10 mouse cellular contexts compared by ENCODE assay signal in the genomic region with DNA sequence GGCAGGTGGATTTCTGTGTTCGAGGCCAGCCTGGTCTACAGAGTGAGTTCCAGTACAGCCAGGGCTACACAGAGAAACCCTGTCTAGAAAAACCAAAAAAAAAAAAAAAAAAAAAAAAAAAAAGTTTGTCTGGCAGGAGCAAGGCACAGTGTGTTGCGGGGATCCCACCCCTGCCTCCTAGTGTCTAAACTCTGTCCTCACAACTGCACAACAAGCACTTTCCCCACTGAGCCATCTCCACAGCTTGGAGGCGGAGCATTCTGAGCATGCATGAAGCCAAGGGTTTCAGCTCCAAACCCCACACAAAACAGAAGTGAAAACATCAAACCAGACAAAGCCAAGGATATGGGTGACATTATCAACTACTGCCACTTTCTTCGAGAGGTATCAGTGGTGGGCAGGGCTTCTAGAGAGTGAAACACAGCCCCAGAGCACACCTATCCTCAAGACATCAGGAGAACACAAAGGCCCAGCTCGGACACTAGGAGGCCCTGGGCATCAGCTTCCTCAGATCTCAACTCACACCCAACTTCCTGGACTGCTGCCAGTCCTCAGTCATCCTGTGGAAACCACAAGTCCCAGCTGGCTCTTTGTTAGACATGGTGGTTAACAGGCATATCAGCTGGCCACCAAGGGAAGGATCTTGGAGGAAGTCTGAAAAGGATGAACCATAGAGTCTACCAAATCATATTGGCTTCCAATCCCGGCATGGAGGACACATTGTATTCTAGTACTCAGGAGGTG. TPM values are rescaled to one million over a fixed set of nuclear protein-coding genes. Genes with fewer than 3 reads are reported as not detected.
DNase-seq lines count a peak whose midpoint lies in the region; ATAC-seq and TF ChIP-seq lines count a peak whose summit lies in the region.
"Had no signal": no experiment of that assay in that cellular context is flagged by ENCODE, and none has a peak within 500 bp of the region (broad histone marks: within the 10 kb centered on the region; RNA-seq: fewer than 3 reads in every experiment).

No protein-coding gene starts in this region.

- DNase-seq in gastrocnemius, postnatal 14 days, result peak; percentile 42
- no peak for DNase-seq in gastrocnemius, adult 8-10 months (ENCODE audit: low spot score in 2 of 2)
- peak; percentile 95 for DNase-seq in 416B (ENCODE audit: low read depth)
- DNase-seq in lung, adult 2 months, result peak; percentile 27
- no peak for DNase-seq in midbrain, embryonic 14.5 days
- DNase-seq in thymus, postnatal 14 days, result no peak

- WGBS in lung, adult 2 months, result 61% methylated on average over 6 of the region's 6 CpGs
- 83% methylated on average over 6 of the region's 6 CpGs for WGBS in midbrain, embryonic 14.5 days
- 93% methylated on average over 6 of the region's 6 CpGs for WGBS in forebrain, embryonic 13.5 days

- H3K4me3 ChIP-seq in brown adipose tissue, adult 24 weeks (ENCODE audit: insufficient read depth, low read depth, low read length), result no peak overlapping the region
- H3K4me3 ChIP-seq in lung, adult 2 months (replicated peaks; ENCODE audit: extremely low read depth, low read depth, low read length), result no peak overlapping the region
- no peak overlapping the region for H3K4me3 ChIP-seq in midbrain, embryonic 14.5 days (replicated peaks; ENCODE audit: low read depth, low read length)
- H3K4me3 ChIP-seq in forebrain, embryonic 13.5 days, result no peak overlapping the region
- H3K4me3 ChIP-seq: limb, embryonic 15.5 days had no signal

- H3K36me3 ChIP-seq in midbrain, embryonic 14.5 days (ENCODE audit: control insufficient read depth, insufficient read depth, low read length), result peaks cover 40% of the 10 kb centered on the region
- peaks cover 78% of the 10 kb centered on the region for H3K36me3 ChIP-seq in forebrain, embryonic 13.5 days (ENCODE audit: poor library complexity, severe bottlenecking)

- TF ChIP-seq POLR2A in lung, adult 2 months (IDR thresholded peaks at IDR 0.05; ENCODE audit: borderline replicate concordance, extremely low read depth, low read depth, low read length), result no peak

- no peak for ATAC-seq in midbrain, embryonic 14.5 days (ENCODE audit: low FRiP score, low TSS enrichment)
- ATAC-seq in forebrain, embryonic 13.5 days, result no peak
- ATAC-seq: Patski had no signal

- peak overlapping the region; percentile 49 for H3K27ac ChIP-seq in brown adipose tissue, adult 24 weeks (replicated peaks; ENCODE audit: low read depth, low read length)
- H3K27ac ChIP-seq in midbrain, embryonic 14.5 days (replicated peaks; ENCODE audit: low read depth, low read length), result no peak overlapping the region
- no peak overlapping the region for H3K27ac ChIP-seq in forebrain, embryonic 13.5 days
- H3K27ac ChIP-seq: limb, embryonic 15.5 days had no signal

- no peak overlapping the region for H3K4me2 ChIP-seq in midbrain, embryonic 14.5 days (ENCODE audit: low read length)
- no peak overlapping the region for H3K4me2 ChIP-seq in forebrain, embryonic 13.5 days
- H3K4me2 ChIP-seq: limb, embryonic 15.5 days had no signal

- no peaks in the 10 kb centered on the region for H3K9me3 ChIP-seq in midbrain, embryonic 14.5 days (ENCODE audit: control insufficient read depth, low read length)
- H3K9me3 ChIP-seq in forebrain, embryonic 13.5 days (replicated peaks), result no peaks in the 10 kb centered on the region
- H3K9me3 ChIP-seq: limb, embryonic 15.5 days had no signal

- no peaks in the 10 kb centered on the region for H3K4me1 ChIP-seq in brown adipose tissue, adult 24 weeks (ENCODE audit: control insufficient read depth, insufficient read depth, insufficient read length, low read length)
- no peaks in the 10 kb centered on the region for H3K4me1 ChIP-seq in lung, adult 2 months (ENCODE audit: control insufficient read depth, insufficient read depth, low read length)
- H3K4me1 ChIP-seq in midbrain, embryonic 14.5 days (ENCODE audit: control insufficient read depth, insufficient read depth, low read length), result no peaks in the 10 kb centered on the region
- H3K4me1 ChIP-seq in forebrain, embryonic 13.5 days, result peaks cover 4% of the 10 kb centered on the region

- no peaks in the 10 kb centered on the region for H3K27me3 ChIP-seq in midbrain, embryonic 14.5 days (ENCODE audit: control insufficient read depth, insufficient read depth, low read length)
- no peaks in the 10 kb centered on the region for H3K27me3 ChIP-seq in forebrain, embryonic 13.5 days
- H3K27me3 ChIP-seq: limb, embryonic 15.5 days; Patski had no signal

- intact Hi-C loops in gastrocnemius, postnatal 14 days (cut with DNase I; ENCODE audit: low total_unique reads), result no loop called here

- no peak overlapping the region for H3K9ac ChIP-seq in midbrain, embryonic 14.5 days (replicated peaks; ENCODE audit: low read length)
- no peak overlapping the region for H3K9ac ChIP-seq in forebrain, embryonic 13.5 days
- H3K9ac ChIP-seq: limb, embryonic 15.5 days had no signal

- TF ChIP-seq CTCF in lung, adult 2 months (IDR thresholded peaks at IDR 0.05; ENCODE audit: insufficient read depth, low read length), result no peak

RNA-seq across cellular contexts. Expression of gene Slc35e1, which starts 6.8 kb away (rescaled TPM):
- total RNA-seq in gastrocnemius, postnatal 14 days (2021), result 10 to 100 TPM; 25.9 to 26.8 TPM
- total RNA-seq in gastrocnemius, adult 8-10 months (2022), result 10 to 100 TPM; 51.0 to 59.0 (median 54.8) TPM
- 15.0 and 15.8 TPM in 2 replicates for polyA plus RNA-seq in brown adipose tissue, adult 24 weeks (2012; ENCODE audit: insufficient read depth, insufficient read length, missing spikeins)
- polyA plus RNA-seq in lung, adult 2 months (2012; rRNA removed), result 66.5 and 74.9 TPM in 2 replicates
- 9.7 and 10.0 TPM in 2 replicates for polyA plus RNA-seq in midbrain, embryonic 14.5 days (2014; fragmentation: Nextera tagmentation; extraction: Ambion mirVana)
- 6.4 and 8.8 TPM in 2 replicates for polyA plus RNA-seq in forebrain, embryonic 13.5 days (2015; fragmentation: Nextera tagmentation; extraction: Ambion mirVana)

RNA-seq across cellular contexts. Expression of gene Cherp, which starts 10.6 kb away (rescaled TPM):
- 10 to 100 TPM; 23.0 to 26.5 TPM for total RNA-seq in gastrocnemius, postnatal 14 days (2021)
- 10 to 100 TPM; 23.3 to 28.2 (median 25.7) TPM for total RNA-seq in gastrocnemius, adult 8-10 months (2022)
- 12.8 and 17.7 TPM in 2 replicates for polyA plus RNA-seq in brown adipose tissue, adult 24 weeks (2012; ENCODE audit: insufficient read depth, insufficient read length, missing spikeins)
- 44.5 and 47.0 TPM in 2 replicates for polyA plus RNA-seq in lung, adult 2 months (2012; rRNA removed)
- polyA plus RNA-seq in midbrain, embryonic 14.5 days (2014; fragmentation: Nextera tagmentation; extraction: Ambion mirVana), result 41.5 and 54.3 TPM in 2 replicates
- 48.4 and 55.7 TPM in 2 replicates for polyA plus RNA-seq in forebrain, embryonic 13.5 days (2015; fragmentation: Nextera tagmentation; extraction: Ambion mirVana)

RNA-seq across cellular contexts. Expression of gene 1700030K09Rik, which starts 41.9 kb away (rescaled TPM):
- 1 to 10 TPM; 3.1 to 3.2 TPM for total RNA-seq in gastrocnemius, postnatal 14 days (2021)
- total RNA-seq in gastrocnemius, adult 8-10 months (2022), result 1 to 10 TPM; 3.0 to 5.2 (median 3.6) TPM
- polyA plus RNA-seq in brown adipose tissue, adult 24 weeks (2012; ENCODE audit: insufficient read depth, insufficient read length, missing spikeins), result 3.1 and 4.9 TPM in 2 replicates
- 6.4 and 8.7 TPM in 2 replicates for polyA plus RNA-seq in lung, adult 2 months (2012; rRNA removed)
- 12.6 and 17.0 TPM in 2 replicates for polyA plus RNA-seq in midbrain, embryonic 14.5 days (2014; fragmentation: Nextera tagmentation; extraction: Ambion mirVana)
- 19.1 and 19.5 TPM in 2 replicates for polyA plus RNA-seq in forebrain, embryonic 13.5 days (2015; fragmentation: Nextera tagmentation; extraction: Ambion mirVana)

RNA-seq across cellular contexts. Expression of gene Calr3, which starts 42.0 kb away (rescaled TPM):
- 1 to 10 TPM; 1.7 to 1.8 TPM for total RNA-seq in gastrocnemius, postnatal 14 days (2021)
- 1 to 10 TPM; 3.7 to 4.5 (median 4.2) TPM for total RNA-seq in gastrocnemius, adult 8-10 months (2022)
- polyA plus RNA-seq in brown adipose tissue, adult 24 weeks (2012; ENCODE audit: insufficient read depth, insufficient read length, missing spikeins), result 13.0 and 13.1 TPM in 2 replicates
- 0.49 and 0.51 TPM in 2 replicates for polyA plus RNA-seq in lung, adult 2 months (2012; rRNA removed)
- polyA plus RNA-seq in midbrain, embryonic 14.5 days (2014; fragmentation: Nextera tagmentation; extraction: Ambion mirVana), result 0.86 and 1.1 TPM in 2 replicates
- polyA plus RNA-seq in forebrain, embryonic 13.5 days (2015; fragmentation: Nextera tagmentation; extraction: Ambion mirVana), result 0.87 and 0.99 TPM in 2 replicates

Comparison
In these comparisons a context has a peak if more than half of its experiments do, and no peak if none do; other contexts are left out.
1. DNase-seq: peak in gastrocnemius, postnatal 14 days (single experiment), 416B (single experiment) and lung, adult 2 months (single experiment); none in gastrocnemius, adult 8-10 months (0 of 2), midbrain, embryonic 14.5 days (single experiment) and thymus, postnatal 14 days (single experiment).